Mouse (Mus musculus) testis, adult 2 months (tissue): Measurements from ENCODE around the gene Zfp358.

ENCODE experiments used
- CTCF ChIP-seq: fragments of 200-500 bp; IDR thresholded peaks from 2 replicates; pipeline ENCODE4 v1.5.1; 2012; ENCODE audit warnings: low read depth, mild to moderate bottlenecking, inconsistent platforms, low read length, moderate library complexity; ENCODE audit not compliant: control insufficient read depth, insufficient read depth, insufficient replicate concordance
- POLR2A ChIP-seq: fragments of 200-500 bp; IDR thresholded peaks from 2 replicates; pipeline ENCODE4 v1.6.1; 2012; ENCODE audit warnings: low read depth, mild to moderate bottlenecking, inconsistent platforms, low read length, moderate library complexity; ENCODE audit not compliant: control insufficient read depth

- TF ChIP-seq CTCF (no peak), POLR2A (no peak)
Observed at GRCm38 (mm10) chr8:3467886-3468545, 24.9 kb upstream of the Zfp358 start.
